Mouse (Mus musculus): Measurements from ENCODE around the gene Gm15217. TPM values are rescaled to one million over a fixed set of nuclear protein-coding genes. Genes with fewer than 3 reads are reported as not detected.

Gene Gm15217
- polyA plus RNA-seq, 1 experiment from 2014 or later: not detected

GRCm38 (mm10) chr14:46385701-46386477 lies 6.7 kb downstream of the Gm15217 start:
- Histone ChIP-seq H3K4me1 (peaks cover 56% of the 10 kb centered on the region), H3K36me3 (peaks cover 3% of the 10 kb centered on the region; the same call in 1 of the 2 replicates), H3K4me3 (peak overlapping the region; percentile 63), H3K27ac (replicated peaks) (no peak overlapping the region), H3K9me3 (replicated peaks) (no peaks in the 10 kb centered on the region), H3K27me3 (ENCODE audit: low read depth, poor library complexity, severe bottlenecking) (peaks cover 99% of the 10 kb centered on the region)
- peak; percentile 57 for DNase-seq (ENCODE audit: low spot score)
- WGBS: 1% methylated on average over 39 of the region's 39 CpGs

GRCm38 (mm10) chr14:46386478-46387356 lies 7.5 kb downstream of the Gm15217 start:
- Histone ChIP-seq H3K9me3 (replicated peaks) (no peaks in the 10 kb centered on the region), H3K4me1 (peaks cover 55% of the 10 kb centered on the region), H3K27ac (replicated peaks) (no peak overlapping the region; the same call in 1 of the 2 replicates), H3K36me3 (peaks cover 3% of the 10 kb centered on the region; the same call in 1 of the 2 replicates), H3K4me3 (peak overlapping the region; percentile 63), H3K27me3 (ENCODE audit: low read depth, poor library complexity, severe bottlenecking) (peaks cover 99% of the 10 kb centered on the region)
- peak; percentile 40 for DNase-seq (ENCODE audit: low spot score)
- WGBS: under 1% methylated on average over 28 of the region's 28 CpGs

GRCm38 (mm10) chr14:46387357-46387671 lies 8.1 kb downstream of the Gm15217 start:
- H3K9me3 ChIP-seq (replicated peaks): no peaks in the 10 kb centered on the region
- H3K27ac ChIP-seq (replicated peaks): peak overlapping the region; percentile 74
- H3K4me1 ChIP-seq: peaks cover 55% of the 10 kb centered on the region
- H3K36me3 ChIP-seq: peaks cover 3% of the 10 kb centered on the region; the same call in 1 of the 2 replicates
- H3K4me3 ChIP-seq: peak overlapping the region; percentile 63
- WGBS: under 1% methylated on average over 27 of the region's 27 CpGs
- peaks cover 99% of the 10 kb centered on the region for H3K27me3 ChIP-seq (ENCODE audit: low read depth, poor library complexity, severe bottlenecking)
- DNase-seq (ENCODE audit: low spot score): peak; percentile 87

- no peaks in the 10 kb centered on the region for H3K9me3 ChIP-seq (replicated peaks)
- H3K36me3 ChIP-seq: peaks cover 3% of the 10 kb centered on the region; the same call in 1 of the 2 replicates
- peak overlapping the region; percentile 74 for H3K27ac ChIP-seq (replicated peaks)
- H3K27me3 ChIP-seq (ENCODE audit: low read depth, poor library complexity, severe bottlenecking): peaks cover 99% of the 10 kb centered on the region
- peaks cover 55% of the 10 kb centered on the region for H3K4me1 ChIP-seq
- WGBS: under 1% methylated on average over 41 of the region's 41 CpGs
- peak overlapping the region; percentile 63 for H3K4me3 ChIP-seq
- DNase-seq (ENCODE audit: low spot score): peak; percentile 74
Observed at GRCm38 (mm10) chr14:46387821-46388481, 8.7 kb downstream of the Gm15217 start.

- H3K4me1 ChIP-seq: peaks cover 55% of the 10 kb centered on the region
- H3K9me3 ChIP-seq (replicated peaks): no peaks in the 10 kb centered on the region
- WGBS: under 1% methylated on average over 27 of the region's 27 CpGs
- H3K36me3 ChIP-seq: peaks cover 3% of the 10 kb centered on the region; the same call in 1 of the 2 replicates
- H3K27me3 ChIP-seq (ENCODE audit: low read depth, poor library complexity, severe bottlenecking): peaks cover 99% of the 10 kb centered on the region
- peak; percentile 69 for DNase-seq (ENCODE audit: low spot score)
- H3K4me3 ChIP-seq: peak overlapping the region; percentile 63
- no peak overlapping the region for H3K27ac ChIP-seq (replicated peaks)
Observed at GRCm38 (mm10) chr14:46388636-46389035, 9.4 kb downstream of the Gm15217 start.

- H3K27me3 ChIP-seq (ENCODE audit: low read depth, poor library complexity, severe bottlenecking): peaks cover 98% of the 10 kb centered on the region
- peaks cover 55% of the 10 kb centered on the region for H3K4me1 ChIP-seq
- 5% methylated on average over 24 of the region's 24 CpGs for WGBS
- no peak for DNase-seq (ENCODE audit: low spot score)
- peak overlapping the region; percentile 52 for H3K4me3 ChIP-seq
- H3K36me3 ChIP-seq: no peaks in the 10 kb centered on the region
- H3K9me3 ChIP-seq (replicated peaks): no peaks in the 10 kb centered on the region
- no peak overlapping the region; the same call in 1 of the 2 replicates for H3K27ac ChIP-seq (replicated peaks)
Observed at GRCm38 (mm10) chr14:46389438-46390248, 10.4 kb downstream of the Gm15217 start.

GRCm38 (mm10) chr14:46390249-46390775 lies 11.1 kb downstream of the Gm15217 start, which contains the start of gene Bmp4:
Gene Bmp4 (minus strand): TSS chr14:46390669.
- H3K27ac ChIP-seq (replicated peaks): no peak within 1 kb of the TSS; the same call in 1 of the 2 replicates
- H3K9me3 ChIP-seq (replicated peaks): no peaks in the 10 kb centered on the region
- H3K4me3 ChIP-seq: peak within 1 kb of the TSS; percentile 52
- H3K27me3 ChIP-seq (ENCODE audit: low read depth, poor library complexity, severe bottlenecking): peaks cover 98% of the 10 kb centered on the region
- DNase-seq (ENCODE audit: low spot score): peak; percentile 60
- 2% methylated on average over 26 of the region's 26 CpGs for WGBS
- no peaks in the 10 kb centered on the region for H3K36me3 ChIP-seq
- H3K4me1 ChIP-seq: peaks cover 49% of the 10 kb centered on the region

GRCm38 (mm10) chr14:46391621-46392170 lies 12.5 kb downstream of the Gm15217 start:
- H3K4me1 ChIP-seq: peaks cover 35% of the 10 kb centered on the region
- no peaks in the 10 kb centered on the region for H3K9me3 ChIP-seq (replicated peaks)
- 51% methylated on average over 6 of the region's 6 CpGs for WGBS
- no peaks in the 10 kb centered on the region for H3K36me3 ChIP-seq
- H3K27ac ChIP-seq (replicated peaks): no peak overlapping the region
- peaks cover 98% of the 10 kb centered on the region for H3K27me3 ChIP-seq (ENCODE audit: low read depth, poor library complexity, severe bottlenecking)
- DNase-seq (ENCODE audit: low spot score): no peak
- H3K4me3 ChIP-seq: no peak overlapping the region

GRCm38 (mm10) chr14:46398091-46398695 lies 19.0 kb downstream of the Gm15217 start:
- Histone ChIP-seq H3K4me3 (peak overlapping the region; percentile 45), H3K4me1 (peaks cover 12% of the 10 kb centered on the region), H3K27me3 (ENCODE audit: low read depth, poor library complexity, severe bottlenecking) (peaks cover 75% of the 10 kb centered on the region), H3K9me3 (replicated peaks) (no peaks in the 10 kb centered on the region), H3K36me3 (no peaks in the 10 kb centered on the region), H3K27ac (replicated peaks) (no peak overlapping the region)
- DNase-seq (ENCODE audit: low spot score): no peak
- 2% methylated on average over 27 of the region's 27 CpGs for WGBS

- H3K27me3 ChIP-seq (ENCODE audit: low read depth, poor library complexity, severe bottlenecking): peaks cover 58% of the 10 kb centered on the region
- H3K27ac ChIP-seq (replicated peaks): no peak overlapping the region
- 56% methylated on average over 2 of the region's 2 CpGs for WGBS
- no peaks in the 10 kb centered on the region for H3K36me3 ChIP-seq
- H3K9me3 ChIP-seq (replicated peaks): no peaks in the 10 kb centered on the region
- no peak overlapping the region for H3K4me3 ChIP-seq
- no peak for DNase-seq (ENCODE audit: low spot score)
- peaks cover 12% of the 10 kb centered on the region for H3K4me1 ChIP-seq
Observed at GRCm38 (mm10) chr14:46399925-46400324, 20.7 kb downstream of the Gm15217 start.

- WGBS: 89% methylated on average over 3 of the region's 3 CpGs
Observed at GRCm38 (mm10) chr14:46408319-46408718, 29.1 kb downstream of the Gm15217 start.

More at GRCm38 (mm10) chr14:46408319-46408718, 29.1 kb downstream of the Gm15217 start:
- DNase-seq (ENCODE audit: low spot score): no peak
- Histone ChIP-seq H3K4me1 (peaks cover 2% of the 10 kb centered on the region; the same call in 1 of the 2 replicates), H3K27ac (replicated peaks) (no peak overlapping the region), H3K27me3 (ENCODE audit: low read depth, poor library complexity, severe bottlenecking) (0 out of 2 replicates have a peak, but pooled peaks cover 7% of the 10 kb centered on the region), H3K4me3 (no peak overlapping the region), H3K36me3 (no peaks in the 10 kb centered on the region), H3K9me3 (replicated peaks) (no peaks in the 10 kb centered on the region)
